Mouse (Mus musculus) testis, adult 2 months (tissue): ENCODE measurements around the gene Hs6st1.

Experiments
- CTCF ChIP-seq: fragments of 200-500 bp; IDR thresholded peaks from 2 replicates; pipeline ENCODE4 v1.5.1; 2012; ENCODE audit warnings: low read depth, mild to moderate bottlenecking, inconsistent platforms, low read length, moderate library complexity; ENCODE audit not compliant: control insufficient read depth, insufficient read depth, insufficient replicate concordance
- POLR2A ChIP-seq: fragments of 200-500 bp; IDR thresholded peaks from 2 replicates; pipeline ENCODE4 v1.6.1; 2012; ENCODE audit warnings: low read depth, mild to moderate bottlenecking, inconsistent platforms, low read length, moderate library complexity; ENCODE audit not compliant: control insufficient read depth

GRCm38 (mm10) chr1:36132211-36132610, 64.0 kb downstream of the Hs6st1 start:
- TF ChIP-seq POLR2A: no peak
- TF ChIP-seq CTCF: no peak
